In genomic region chr11:118629718-118630117, GRCm38 (mm10) we compare ENCODE assay signal across 17 mouse cellular contexts.
DNase-seq lines count a peak whose midpoint lies in the region; ATAC-seq lines count a peak whose summit lies in the region.
"Had no signal": no experiment of that assay in that cellular context is flagged by ENCODE, and none has a peak within 500 bp of the region (broad histone marks: within the 10 kb centered on the region; RNA-seq: fewer than 3 reads in every experiment).

No protein-coding gene starts in this region.

- 0 out of 2 replicates have a peak overlapping the region, but pooled peaks have one; percentile 23 for H3K27ac ChIP-seq in neural tube, embryonic 15.5 days (replicated peaks)
- H3K27ac ChIP-seq: embryonic facial prominence, embryonic 12.5 days; heart, adult 2 months; heart, embryonic 15.5 days; hindbrain, embryonic 10.5 days; hindbrain, embryonic 14.5 days; intestine, embryonic 15.5 days had no signal

- intact Hi-C loops in heart, postnatal 10 days (cut with DNase I), result no loop called here

- H3K9ac ChIP-seq in neural tube, embryonic 15.5 days (replicated peaks), result no peak overlapping the region
- H3K9ac ChIP-seq: embryonic facial prominence, embryonic 12.5 days; heart, embryonic 15.5 days; hindbrain, embryonic 14.5 days; intestine, embryonic 15.5 days had no signal

- H3K4me1 ChIP-seq in neural tube, embryonic 15.5 days, result peaks cover 37% of the 10 kb centered on the region
- H3K4me1 ChIP-seq: embryonic facial prominence, embryonic 12.5 days; heart, embryonic 15.5 days; intestine, embryonic 15.5 days had no signal

- no peak overlapping the region for H3K4me3 ChIP-seq in neural tube, embryonic 15.5 days (replicated peaks)
- H3K4me3 ChIP-seq: embryonic facial prominence, embryonic 12.5 days; heart, adult 2 months; heart, embryonic 15.5 days; hindbrain, embryonic 10.5 days; intestine, embryonic 15.5 days had no signal

- H3K4me2 ChIP-seq in neural tube, embryonic 15.5 days, result no peak overlapping the region
- H3K4me2 ChIP-seq: embryonic facial prominence, embryonic 12.5 days; heart, embryonic 11.5 days; heart, embryonic 15.5 days; hindbrain, embryonic 14.5 days; intestine, embryonic 15.5 days had no signal

- H3K27me3 ChIP-seq in neural tube, embryonic 15.5 days (replicated peaks), result no peaks in the 10 kb centered on the region
- H3K27me3 ChIP-seq: embryonic facial prominence, embryonic 12.5 days; heart, embryonic 15.5 days; intestine, embryonic 15.5 days had no signal

- H3K36me3 ChIP-seq in neural tube, embryonic 15.5 days, result no peaks in the 10 kb centered on the region
- H3K36me3 ChIP-seq: embryonic facial prominence, embryonic 12.5 days; heart, embryonic 15.5 days; hindbrain, embryonic 10.5 days; intestine, embryonic 15.5 days had no signal

- ATAC-seq in neural tube, embryonic 15.5 days (ENCODE audit: low FRiP score), result no peak
- ATAC-seq: forebrain, embryonic 16.5 days; intestine, embryonic 15.5 days had no signal

- DNase-seq in brain, adult 2 months (ENCODE audit: low read depth, low spot score), result peak; percentile 70
- peak; percentile 64 to 71 for DNase-seq in cerebellum, adult 18-20 months
- peak; percentile 74 for DNase-seq in cerebellum, adult 9-11 months
- no peak for DNase-seq in heart, postnatal 10 days
- no peak for DNase-seq in kidney, adult 11 months
- DNase-seq: adrenal gland, adult 8-10 months; gastrocnemius, postnatal 14 days; heart, adult 2 months; kidney, adult 2 months had no signal

- 100% methylated on average over 1 of the region's 1 CpGs for WGBS in neural tube, embryonic 15.5 days

- H3K9me3 ChIP-seq in neural tube, embryonic 15.5 days (replicated peaks), result no peaks in the 10 kb centered on the region
- H3K9me3 ChIP-seq: embryonic facial prominence, embryonic 12.5 days; heart, embryonic 15.5 days; hindbrain, embryonic 10.5 days; intestine, embryonic 15.5 days had no signal

Comparison
In these comparisons a context has a peak if more than half of its experiments do, and no peak if none do; other contexts are left out.
1. DNase-seq: peak in brain, adult 2 months (single experiment), cerebellum, adult 18-20 months (2 of 2) and cerebellum, adult 9-11 months (single experiment); none in heart, postnatal 10 days (0 of 2) and kidney, adult 11 months (single experiment).